Mouse (Mus musculus): ENCODE measurements around the gene Junb.

The Junb gene

GRCm38 (mm10) chr8:84987388-84987787, 8.9 kb upstream of the Junb start:
- DNase-seq, result no peak

- no peak for DNase-seq
These were observed 7.9 kb upstream of the Junb start for GRCm38 (mm10) chr8:84986379-84986945.

GRCm38 (mm10) chr8:84985684-84986378, 7.3 kb upstream of the Junb start:
- peak; percentile 95 to 97 for DNase-seq

- peak; percentile 47 to 69 for DNase-seq
These were observed 6.6 kb upstream of the Junb start for GRCm38 (mm10) chr8:84985049-84985683.

- DNase-seq, result peak; percentile 68 to 77
These were observed 6.0 kb upstream of the Junb start for GRCm38 (mm10) chr8:84984294-84985048.

- peak in 1 of 2 experiments; percentile 24 for DNase-seq
These were observed 4.0 kb upstream of the Junb start for GRCm38 (mm10) chr8:84982499-84983011.

- DNase-seq, result peak; percentile 31 to 54
These were observed 3.4 kb upstream of the Junb start for GRCm38 (mm10) chr8:84981644-84982498.

- peak; percentile 88 to 94 for DNase-seq
These were observed 2.3 kb upstream of the Junb start for GRCm38 (mm10) chr8:84980622-84981358.

- peak; percentile 93 to 96 for DNase-seq
These were observed 1.3 kb upstream of the Junb start for GRCm38 (mm10) chr8:84979599-84980421.

- peak; percentile 75 to 84 for DNase-seq
These were observed 877 bp downstream of the Junb start for GRCm38 (mm10) chr8:84977435-84978247.

- peak in 1 of 2 experiments; percentile 22 for DNase-seq
These were observed 1.6 kb downstream of the Junb start for GRCm38 (mm10) chr8:84976763-84977434.

GRCm38 (mm10) chr8:84976031-84976762, 2.3 kb downstream of the Junb start:
- peak; percentile 94 to 96 for DNase-seq

GRCm38 (mm10) chr8:84975434-84975833, 3.1 kb downstream of the Junb start:
- DNase-seq, result peak; percentile 81 to 84

- no peak for DNase-seq
These were observed 3.9 kb downstream of the Junb start for GRCm38 (mm10) chr8:84974543-84975142.

- peak; percentile 41 to 65 for DNase-seq
These were observed 4.5 kb downstream of the Junb start for GRCm38 (mm10) chr8:84973803-84974542.

GRCm38 (mm10) chr8:84973079-84973478, 5.4 kb downstream of the Junb start:
- DNase-seq, result no peak

- no peak for DNase-seq
These were observed 7.6 kb downstream of the Junb start for GRCm38 (mm10) chr8:84970913-84971312.
